Mouse (Mus musculus): ENCODE measurements around the gene Col27a1. TPM values are rescaled to one million over a fixed set of nuclear protein-coding genes. Genes with fewer than 3 reads are reported as not detected.

The Col27a1 gene
- total and polyA plus RNA-seq, 3 experiments = not detected

DNA sequence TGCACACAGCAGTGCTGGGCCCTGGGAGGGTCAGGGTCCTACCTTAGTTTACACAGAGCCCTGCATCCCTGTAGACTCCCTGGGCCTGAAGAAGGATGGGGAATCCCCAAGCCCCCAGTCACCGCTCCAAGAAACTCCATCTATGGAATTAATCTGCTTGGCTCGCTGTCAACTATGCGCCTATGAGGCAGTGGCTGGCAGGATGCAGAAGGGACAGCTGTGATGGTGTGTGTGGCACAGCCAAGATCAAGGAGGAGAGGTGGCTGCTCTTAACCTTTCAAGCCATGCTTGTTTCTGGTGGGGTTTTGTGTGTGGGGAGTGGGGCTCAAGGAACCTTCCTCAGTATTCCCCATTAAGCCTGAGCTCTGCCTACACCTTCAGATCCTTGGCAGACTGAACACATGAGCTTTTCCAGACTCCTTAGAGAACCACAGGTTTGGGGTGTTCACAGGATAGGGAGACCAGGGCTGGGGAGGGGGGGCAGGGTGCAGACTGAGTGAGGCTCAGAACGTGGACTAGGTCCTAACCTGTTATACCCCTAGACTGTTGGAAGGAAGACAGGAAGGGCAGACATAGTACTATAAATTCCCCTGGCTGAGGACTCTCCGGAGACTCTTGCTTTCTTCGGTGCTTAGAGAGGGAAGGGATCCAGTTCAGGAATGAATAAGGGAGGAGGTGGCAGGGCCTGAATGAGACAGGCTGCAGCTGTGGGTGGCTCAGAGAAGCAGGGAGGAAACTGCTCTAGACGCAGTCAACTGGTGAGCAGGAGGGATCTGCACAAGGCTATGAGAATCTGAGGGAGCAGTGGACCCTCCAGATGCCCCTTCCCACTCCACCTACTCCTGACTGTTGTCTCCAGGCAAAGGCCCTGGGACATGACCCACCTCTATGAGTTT lies 20.0 kb downstream of the Col27a1 start:
- no peaks in the 10 kb centered on the region for H3K27me3 ChIP-seq (ENCODE audit: control insufficient read depth in 1 of 2, insufficient read depth in 2 of 2, low read length in 2 of 2)
- no peaks in the 10 kb centered on the region for H3K9me3 ChIP-seq (replicated peaks; ENCODE audit: insufficient read depth, low read length)
- DNase-seq (ENCODE audit: low read depth, low spot score) = no peak
- H3K4me3 ChIP-seq (ENCODE audit: control insufficient read depth in 1 of 2, insufficient read depth in 1 of 2, low read depth in 2 of 2, low read length in 2 of 2) = no peak overlapping the region
- no peaks in the 10 kb centered on the region for H3K36me3 ChIP-seq (ENCODE audit: control insufficient read depth in 1 of 2, insufficient read depth in 2 of 2, low read length in 2 of 2)
- H3K4me1 ChIP-seq (ENCODE audit: control insufficient read depth in 1 of 2, insufficient read depth in 2 of 2, low read length in 2 of 2) = no peaks in the 10 kb centered on the region
- no peak for TF ChIP-seq USF1 (IDR thresholded peaks at IDR 0.05; ENCODE audit: low read depth, low read length)
- no peak for TF ChIP-seq E2F4 (IDR thresholded peaks at IDR 0.05; ENCODE audit: borderline replicate concordance, low read depth, low read length)
- TF ChIP-seq BHLHE40 (IDR thresholded peaks at IDR 0.05; ENCODE audit: borderline replicate concordance, low read depth, low read length) = no peak
- TF ChIP-seq CTCF (IDR thresholded peaks at IDR 0.05 in 2 of 3, conservative IDR thresholded peaks at IDR 0.05 in 1 of 3; ENCODE audit: control insufficient read depth in 1 of 3, insufficient read depth in 1 of 3, low read depth in 2 of 3, low read length in 3 of 3, poor library complexity in 1 of 3, severe bottlenecking in 1 of 3) = no peak
- no peak for TF ChIP-seq TCF12 (IDR thresholded peaks at IDR 0.05; ENCODE audit: low read depth, low read length)
- TF ChIP-seq MYC (IDR thresholded peaks at IDR 0.05; ENCODE audit: low read depth, low read length) = no peak
- no peak for TF ChIP-seq MAZ (IDR thresholded peaks at IDR 0.05; ENCODE audit: low read depth, low read length)
- TF ChIP-seq MYB (IDR thresholded peaks at IDR 0.05; ENCODE audit: low read depth, low read length) = no peak
- no peak for TF ChIP-seq EP300 (IDR thresholded peaks at IDR 0.05; ENCODE audit: low read depth in 1 of 2, low read length in 2 of 2)
- no peak for TF ChIP-seq ZC3H11A (IDR thresholded peaks at IDR 0.05; ENCODE audit: low read depth, low read length)
- TF ChIP-seq TBP (IDR thresholded peaks at IDR 0.05; ENCODE audit: low read depth, low read length) = no peak
- TF ChIP-seq POLR2AphosphoS5 (IDR thresholded peaks at IDR 0.05; ENCODE audit: borderline replicate concordance, low read depth, low read length) = no peak
- TF ChIP-seq ZNF384 (IDR thresholded peaks at IDR 0.05; ENCODE audit: low read depth, low read length) = no peak
- no peak for TF ChIP-seq ETS1 (IDR thresholded peaks at IDR 0.05; ENCODE audit: low read depth, low read length)
- no peak for TF ChIP-seq SMC3 (IDR thresholded peaks at IDR 0.05; ENCODE audit: low read depth, low read length)
- H3K9ac ChIP-seq (ENCODE audit: control insufficient read depth, low read depth, low read length, poor library complexity, severe bottlenecking) = no peak overlapping the region
- H3K27ac ChIP-seq (ENCODE audit: control insufficient read depth, low read depth, low read length) = no peak overlapping the region
- H3K79me2 ChIP-seq (ENCODE audit: control insufficient read depth, insufficient read depth, low read length, poor library complexity) = no peaks in the 10 kb centered on the region

DNA sequence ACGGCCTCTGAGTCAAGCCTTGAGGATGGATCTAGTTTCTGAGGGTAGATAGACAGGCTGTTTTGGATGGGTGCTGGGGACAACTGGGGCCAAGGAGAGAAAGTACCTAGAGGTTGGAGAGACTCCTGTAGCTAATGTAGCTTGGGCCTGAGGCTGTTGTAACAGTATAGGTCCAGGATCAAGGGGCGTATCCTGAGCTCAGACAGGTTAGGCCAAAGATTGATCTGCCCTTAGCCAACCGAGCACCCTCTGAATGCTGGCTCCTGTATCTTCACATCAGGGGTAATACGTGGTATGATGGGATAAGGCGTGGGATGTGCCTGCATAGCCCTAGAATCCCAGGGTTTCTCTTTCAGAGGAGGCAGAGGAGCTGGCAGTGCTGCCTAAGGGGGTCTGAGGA lies 21.0 kb downstream of the Col27a1 start:
- H3K9me3 ChIP-seq (replicated peaks; ENCODE audit: insufficient read depth, low read length) = no peaks in the 10 kb centered on the region
- no peaks in the 10 kb centered on the region for H3K27me3 ChIP-seq (ENCODE audit: control insufficient read depth in 1 of 2, insufficient read depth in 2 of 2, low read length in 2 of 2)
- no peak overlapping the region for H3K9ac ChIP-seq (ENCODE audit: control insufficient read depth, low read depth, low read length, poor library complexity, severe bottlenecking)

More for the DNA sequence above, 21.0 kb downstream of the Col27a1 start:
- no peak for DNase-seq (ENCODE audit: low read depth, low spot score)
- no peak overlapping the region for H3K27ac ChIP-seq (ENCODE audit: control insufficient read depth, low read depth, low read length)
- H3K36me3 ChIP-seq (ENCODE audit: control insufficient read depth in 1 of 2, insufficient read depth in 2 of 2, low read length in 2 of 2) = no peaks in the 10 kb centered on the region
- no peaks in the 10 kb centered on the region for H3K79me2 ChIP-seq (ENCODE audit: control insufficient read depth, insufficient read depth, low read length, poor library complexity)
- no peak overlapping the region for H3K4me3 ChIP-seq (ENCODE audit: control insufficient read depth in 1 of 2, insufficient read depth in 1 of 2, low read depth in 2 of 2, low read length in 2 of 2)
- H3K4me1 ChIP-seq (ENCODE audit: control insufficient read depth in 1 of 2, insufficient read depth in 2 of 2, low read length in 2 of 2) = no peaks in the 10 kb centered on the region
- no peak for TF ChIP-seq ZKSCAN1 (IDR thresholded peaks at IDR 0.05; ENCODE audit: low read depth, low read length)
